Mouse (Mus musculus) cerebellum, postnatal 14 days (tissue): Measurements from ENCODE around the gene Zmat1.
"Not testable (repeated sequence)": the region's sequence is repeated elsewhere in the genome, so short reads cannot be mapped to it uniquely, and the experiment has no call there.

ENCODE experiments used
- DNase-seq, 2 experiments: peaks; one replicate each; pipeline ENCODE4 v3.0.0; 2021; ENCODE audit warnings: mixed read lengths in 2 of 2

The Zmat1 gene

GRCm38 (mm10) chrX:135008720-135009470 is at the start of gene Zmat1:
Gene Zmat1 (minus strand): TSS chrX:135009209.
- peak; percentile 86 to 90 for DNase-seq

GRCm38 (mm10) chrX:135053939-135054338 is 44.9 kb upstream of the Zmat1 start:
- not testable (repeated sequence) for DNase-seq

- peak; percentile 61 to 66 for DNase-seq
Measured at GRCm38 (mm10) chrX:135035962-135036375, 27.0 kb upstream of the Zmat1 start.

- DNase-seq, result no peak
Measured at GRCm38 (mm10) chrX:135025135-135025534, 16.1 kb upstream of the Zmat1 start.

- no peak for DNase-seq
Measured at GRCm38 (mm10) chrX:135011381-135011780, 2.4 kb upstream of the Zmat1 start.

GRCm38 (mm10) chrX:135009471-135009815 is 434 bp upstream of the Zmat1 start:
- DNase-seq, result no peak

- peak in 1 of 2 experiments; percentile 5 for DNase-seq
Measured at GRCm38 (mm10) chrX:135008021-135008420, 988 bp downstream of the Zmat1 start.

GRCm38 (mm10) chrX:134964546-134964945 is 44.5 kb downstream of the Zmat1 start, which contains the start of gene Nxf2:
Gene Nxf2 (minus strand): TSS chrX:134964754.
- no peak for DNase-seq

- DNase-seq, result peak; percentile 69 to 76
Measured at GRCm38 (mm10) chrX:134963305-134964094, 45.5 kb downstream of the Zmat1 start.

GRCm38 (mm10) chrX:134930361-134930760 is 78.6 kb downstream of the Zmat1 start:
- DNase-seq, result peak; percentile 45 to 65

GRCm38 (mm10) chrX:134929927-134930326 is 79.1 kb downstream of the Zmat1 start:
- DNase-seq, result peak; percentile 10 to 16

- peak; percentile 69 to 78 for DNase-seq
Measured at GRCm38 (mm10) chrX:134925058-134925457, 84.0 kb downstream of the Zmat1 start.

- DNase-seq, result no peak
Measured at GRCm38 (mm10) chrX:134923675-134924424, 85.2 kb downstream of the Zmat1 start.
